Mouse (Mus musculus): ENCODE results near the gene Atp5s.

Gene Atp5s

GRCm38 (mm10) chr12:69781480-69781879, 56.7 kb downstream of the Atp5s start:
- no peak for DNase-seq (ENCODE audit: low read depth)

- no peak for DNase-seq (ENCODE audit: low read depth)
Measured at GRCm38 (mm10) chr12:69781935-69782650, 57.3 kb downstream of the Atp5s start.

GRCm38 (mm10) chr12:69783247-69784025, 58.7 kb downstream of the Atp5s start:
- DNase-seq (ENCODE audit: low read depth): no peak

- no peak for DNase-seq (ENCODE audit: low read depth)
Measured at GRCm38 (mm10) chr12:69785471-69785870, 60.7 kb downstream of the Atp5s start.

- DNase-seq (ENCODE audit: low read depth): no peak
Measured at GRCm38 (mm10) chr12:69788380-69788779, 63.6 kb downstream of the Atp5s start.

GRCm38 (mm10) chr12:69789766-69790529, 65.2 kb downstream of the Atp5s start:
- no peak for DNase-seq (ENCODE audit: low read depth)

GRCm38 (mm10) chr12:69790530-69791505, 66.1 kb downstream of the Atp5s start, which contains the start of gene Cdkl1:
TSS of gene Cdkl1 (minus strand) at chr12:69791267.
- peak; percentile 49 for DNase-seq (ENCODE audit: low read depth)
